Mouse (Mus musculus): Measurements from ENCODE around the gene Mrps35.

GRCm38 (mm10) chr6:147118190-147118589, 75.6 kb downstream of the Mrps35 start:
- TF ChIP-seq CTCF (IDR thresholded peaks at IDR 0.05; ENCODE audit: low read depth) = no peak
- TF ChIP-seq EP300 (IDR thresholded peaks at IDR 0.05; ENCODE audit: low read depth) = no peak
